Mouse (Mus musculus) kidney, postnatal 0 days (tissue): Measurements from ENCODE around the gene Zfp740. TPM values are rescaled to one million over a fixed set of nuclear protein-coding genes. Genes with fewer than 3 reads are reported as not detected.

Experiments used
- ATAC-seq: fragments of 200-750 bp; cut with Nextera tagmentation; replicated peaks from 2 replicates; pipeline ENCODE4 v1.8.0; 2017; ENCODE audit warnings: low read depth, moderate number of reproducible peaks, moderate TSS enrichment, moderate library complexity; ENCODE audit not compliant: low FRiP score
- DNase-seq: peaks from one replicate; pipeline ENCODE4 v3.0.0-alpha.2; 2016; ENCODE audit warnings: low spot score
- H3K27ac ChIP-seq: fragments of 300-500 bp; sonication (generic); 2 replicates; pipeline ENCODE4 v1.5.1; 2014; ENCODE audit warnings: mild to moderate bottlenecking
- H3K27me3 ChIP-seq: fragments of 300-500 bp; sonication (generic); 2 replicates; pipeline ENCODE4 v1.6.1; 2014; ENCODE audit warnings: low read length, mixed read lengths; ENCODE audit not compliant: insufficient read depth
- H3K36me3 ChIP-seq: fragments of 300-500 bp; sonication (generic); 2 replicates; pipeline ENCODE4 v1.6.1; 2014; ENCODE audit warnings: low read length, mixed read lengths; ENCODE audit not compliant: insufficient read depth
- H3K4me1 ChIP-seq: fragments of 300-500 bp; sonication (generic); replicated peaks from 2 replicates; pipeline ENCODE4 v1.6.1; 2014; ENCODE audit warnings: antibody characterized with exemption, low read length, mixed read lengths; ENCODE audit not compliant: insufficient read depth
- H3K4me2 ChIP-seq: fragments of 300-500 bp; sonication (generic); 2 replicates; pipeline ENCODE4 v1.6.1; 2014; ENCODE audit warnings: mild to moderate bottlenecking, low read length, moderate library complexity, mixed read lengths
- H3K4me3 ChIP-seq: fragments of 300-500 bp; sonication (generic); replicated peaks from 2 replicates; pipeline ENCODE4 v1.5.1; 2014; ENCODE audit warnings: low read depth, low read length
- H3K9ac ChIP-seq: fragments of 300-500 bp; sonication (generic); 2 replicates; pipeline ENCODE4 v1.6.1; 2014; ENCODE audit warnings: low read depth, low read length
- H3K9me3 ChIP-seq: fragments of 300-500 bp; sonication (generic); replicated peaks from 2 replicates; pipeline ENCODE4 v1.6.1; 2016; ENCODE audit warnings: low read length, inconsistent platforms, mixed read lengths
- CTCF ChIP-seq: IDR thresholded peaks from 2 replicates; pipeline ENCODE4 v1.5.1; 2016; ENCODE audit warnings: antibody characterized with exemption, low read depth, mild to moderate bottlenecking, moderate library complexity
- WGBS: fragments of 180-500 bp; shearing (Covaris S2); extraction: QIAGEN DNeasy Blood & Tissue Kit; methylation state at CpG from one replicate; pipeline ENCODE4 v1.1.7; 2014; 5-methylcytosine and 5-hydroxymethylcytosine counted together
- polyA plus RNA-seq: library from polyadenylated mRNA; unstranded; fragments of >200 nt; fragmentation: Nextera tagmentation; extraction: Ambion mirVana; gene quantifications from 2 replicates; pipeline ENCODE4 v1.2.1, GENCODE M21; 2015

Zfp740 gene
- polyA plus RNA-seq, 1 experiment from 2014 or later, result 45.4 TPM

GRCm38 (mm10) chr15:102177417-102177816 lies 25.6 kb upstream of the Zfp740 start:
- no peak overlapping the region for H3K4me2 ChIP-seq
- no peaks in the 10 kb centered on the region for H3K9me3 ChIP-seq
- TF ChIP-seq CTCF, result no peak
- ATAC-seq (no peak), DNase-seq (no peak)
- no peak overlapping the region for H3K4me3 ChIP-seq
- no peak overlapping the region for H3K27ac ChIP-seq
- 78% methylated on average over 8 of the region's 8 CpGs for WGBS
- H3K4me1 ChIP-seq, result no peaks in the 10 kb centered on the region
- H3K36me3 ChIP-seq, result 0 out of 2 replicates have a peak, but pooled peaks cover 5% of the 10 kb centered on the region
- no peak overlapping the region for H3K9ac ChIP-seq
- no peaks in the 10 kb centered on the region for H3K27me3 ChIP-seq

GRCm38 (mm10) chr15:102178279-102178678 lies 24.8 kb upstream of the Zfp740 start:
- 0 out of 2 replicates have a peak, but pooled peaks cover 5% of the 10 kb centered on the region for H3K36me3 ChIP-seq
- H3K4me2 ChIP-seq, result no peak overlapping the region
- DNase-seq (peak; percentile 72), ATAC-seq (peak; percentile 47)
- WGBS, result 11% methylated on average over 6 of the region's 6 CpGs
- no peak overlapping the region for H3K9ac ChIP-seq
- H3K9me3 ChIP-seq, result no peaks in the 10 kb centered on the region
- H3K4me1 ChIP-seq, result no peaks in the 10 kb centered on the region
- H3K27me3 ChIP-seq, result no peaks in the 10 kb centered on the region
- H3K27ac ChIP-seq, result no peak overlapping the region
- peak; percentile 94 for TF ChIP-seq CTCF
- no peak overlapping the region for H3K4me3 ChIP-seq

GRCm38 (mm10) chr15:102179106-102179505 lies 23.9 kb upstream of the Zfp740 start:
- 0 out of 2 replicates have a peak, but pooled peaks cover 5% of the 10 kb centered on the region for H3K36me3 ChIP-seq
- no peak overlapping the region for H3K9ac ChIP-seq
- WGBS, result 85% methylated on average over 9 of the region's 9 CpGs
- H3K27ac ChIP-seq, result no peak overlapping the region
- H3K4me1 ChIP-seq, result no peaks in the 10 kb centered on the region
- H3K27me3 ChIP-seq, result no peaks in the 10 kb centered on the region
- H3K9me3 ChIP-seq, result no peaks in the 10 kb centered on the region
- DNase-seq (no peak), ATAC-seq (no peak)
- no peak overlapping the region for H3K4me3 ChIP-seq
- TF ChIP-seq CTCF, result no peak
- H3K4me2 ChIP-seq, result no peak overlapping the region

GRCm38 (mm10) chr15:102179924-102180323 lies 23.1 kb upstream of the Zfp740 start:
- no peak for ATAC-seq
- H3K9ac ChIP-seq, result no peak overlapping the region
- 0 out of 2 replicates have a peak, but pooled peaks cover 5% of the 10 kb centered on the region for H3K36me3 ChIP-seq
- H3K4me1 ChIP-seq, result no peaks in the 10 kb centered on the region
- no peak overlapping the region for H3K27ac ChIP-seq
- 79% methylated on average over 14 of the region's 14 CpGs for WGBS
- no peaks in the 10 kb centered on the region for H3K27me3 ChIP-seq
- no peak overlapping the region for H3K4me2 ChIP-seq
- TF ChIP-seq CTCF, result no peak
- no peaks in the 10 kb centered on the region for H3K9me3 ChIP-seq
- no peak overlapping the region for H3K4me3 ChIP-seq
- DNase-seq, result no peak

GRCm38 (mm10) chr15:102183076-102183475 lies 20.0 kb upstream of the Zfp740 start:
- ATAC-seq, result peak; percentile 73
- Histone ChIP-seq H3K4me1 (0 out of 2 replicates have a peak, but pooled peaks cover 6% of the 10 kb centered on the region), H3K9ac (no peak overlapping the region), H3K4me2 (no peak overlapping the region), H3K36me3 (0 out of 2 replicates have a peak, but pooled peaks cover 7% of the 10 kb centered on the region), H3K27me3 (no peaks in the 10 kb centered on the region), H3K4me3 (no peak overlapping the region), H3K27ac (no peak overlapping the region), H3K9me3 (no peaks in the 10 kb centered on the region)
- TF ChIP-seq CTCF, result no peak
- WGBS, result 50% methylated on average over 3 of the region's 3 CpGs
- peak; percentile 63 for DNase-seq

- Histone ChIP-seq H3K9me3 (no peaks in the 10 kb centered on the region), H3K4me1 (peaks cover 7% of the 10 kb centered on the region; the same call in 1 of the 2 replicates), H3K27ac (no peak overlapping the region), H3K4me2 (no peak overlapping the region), H3K9ac (no peak overlapping the region), H3K27me3 (no peaks in the 10 kb centered on the region), H3K4me3 (no peak overlapping the region), H3K36me3 (0 out of 2 replicates have a peak, but pooled peaks cover 7% of the 10 kb centered on the region)
- 73% methylated on average over 11 of the region's 11 CpGs for WGBS
- no peak for DNase-seq
- no peak for ATAC-seq
- TF ChIP-seq CTCF, result no peak
These were observed 16.8 kb upstream of the Zfp740 start for GRCm38 (mm10) chr15:102186239-102186638.

- no peak for ATAC-seq
- Histone ChIP-seq H3K4me1 (peaks cover 10% of the 10 kb centered on the region; the same call in 1 of the 2 replicates), H3K36me3 (0 out of 2 replicates have a peak, but pooled peaks cover 7% of the 10 kb centered on the region), H3K4me2 (peak overlapping the region; percentile 5; the same call in 1 of the 2 replicates), H3K9me3 (no peaks in the 10 kb centered on the region), H3K27me3 (no peaks in the 10 kb centered on the region), H3K4me3 (no peak overlapping the region), H3K27ac (0 out of 2 replicates have a peak overlapping the region, but pooled peaks have one; percentile 36), H3K9ac (peak overlapping the region; percentile 50; the same call in 1 of the 2 replicates)
- TF ChIP-seq CTCF, result no peak
- 48% methylated on average over 10 of the region's 10 CpGs for WGBS
- peak; percentile 59 for DNase-seq
These were observed 15.0 kb upstream of the Zfp740 start for GRCm38 (mm10) chr15:102188096-102188495.
